ENCODE assay signal across 29 mouse cellular contexts in the genomic region with DNA sequence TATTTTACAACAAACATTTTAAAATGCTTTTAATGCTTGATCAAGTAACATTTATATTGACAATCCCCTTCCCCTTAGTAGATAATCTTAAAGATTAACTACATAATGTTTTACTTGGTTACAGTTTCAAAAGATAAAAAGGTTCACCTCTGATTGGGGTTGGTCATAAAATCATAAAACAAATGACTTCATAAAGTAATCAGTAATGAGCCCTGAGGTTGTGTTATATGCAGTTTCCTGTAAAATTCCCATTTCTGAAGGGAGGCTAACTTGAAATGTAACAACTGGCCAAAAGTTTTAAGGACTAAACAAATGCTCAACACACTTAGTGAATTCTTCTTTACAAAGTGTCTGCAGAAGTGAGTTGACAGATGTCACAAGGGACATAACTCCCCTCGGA. TPM values are rescaled to one million over a fixed set of nuclear protein-coding genes. Genes with fewer than 3 reads are reported as not detected.
DNase-seq lines count a peak whose midpoint lies in the region; ATAC-seq and TF ChIP-seq lines count a peak whose summit lies in the region.
"Had no signal": no experiment of that assay in that cellular context is flagged by ENCODE, and none has a peak within 500 bp of the region (broad histone marks: within the 10 kb centered on the region; RNA-seq: fewer than 3 reads in every experiment).

No protein-coding gene starts in this region.

- no peak overlapping the region for H3K4me3 ChIP-seq in kidney, embryonic 15.5 days (replicated peaks)
- H3K4me3 ChIP-seq in intestine, embryonic 14.5 days (ENCODE audit: low read depth, low read length) = peak overlapping the region; percentile 21; the same call in 1 of the 2 replicates
- peak overlapping the region; percentile 36 for H3K4me3 ChIP-seq in intestine, embryonic 15.5 days (replicated peaks)
- peak overlapping the region; percentile 43; the same call in 1 of the 2 replicates for H3K4me3 ChIP-seq in intestine, postnatal 0 days (ENCODE audit: low read depth, low read length)
- H3K4me3 ChIP-seq in gastrocnemius, adult 2 months = no peak overlapping the region
- H3K4me3 ChIP-seq: embryonic facial prominence, embryonic 10.5 days; embryonic facial prominence, embryonic 12.5 days; forebrain, embryonic 13.5 days; forebrain, embryonic 15.5 days had no signal

- no peak overlapping the region for H3K9ac ChIP-seq in kidney, embryonic 15.5 days
- H3K9ac ChIP-seq in intestine, embryonic 14.5 days (ENCODE audit: low read length) = no peak overlapping the region
- H3K9ac ChIP-seq in intestine, embryonic 15.5 days = no peak overlapping the region
- no peak overlapping the region for H3K9ac ChIP-seq in intestine, postnatal 0 days (ENCODE audit: low read depth, low read length)
- H3K9ac ChIP-seq: embryonic facial prominence, embryonic 12.5 days; forebrain, embryonic 13.5 days; forebrain, embryonic 15.5 days had no signal

- H3K4me1 ChIP-seq in kidney, embryonic 15.5 days = no peaks in the 10 kb centered on the region
- no peaks in the 10 kb centered on the region; the same call in 1 of the 2 replicates for H3K4me1 ChIP-seq in intestine, embryonic 14.5 days (replicated peaks; ENCODE audit: control insufficient read depth, insufficient read depth, low read length)
- H3K4me1 ChIP-seq in intestine, embryonic 15.5 days (replicated peaks) = no peaks in the 10 kb centered on the region
- no peaks in the 10 kb centered on the region; the same call in 1 of the 2 replicates for H3K4me1 ChIP-seq in intestine, postnatal 0 days (replicated peaks; ENCODE audit: control insufficient read depth, insufficient read depth, low read length)
- H3K4me1 ChIP-seq: embryonic facial prominence, embryonic 10.5 days; embryonic facial prominence, embryonic 12.5 days; forebrain, embryonic 13.5 days; forebrain, embryonic 15.5 days had no signal

- TF ChIP-seq CTCF in intestine, postnatal 0 days (IDR thresholded peaks at IDR 0.05; ENCODE audit: low read depth) = no peak
- no peak for TF ChIP-seq CTCF in gastrocnemius, adult 2 months (IDR thresholded peaks at IDR 0.05)

- 43% methylated on average over 1 of the region's 1 CpGs for WGBS in kidney, embryonic 15.5 days
- 42% methylated on average over 1 of the region's 1 CpGs for WGBS in intestine, embryonic 14.5 days
- WGBS in intestine, embryonic 15.5 days = 29% methylated on average over 1 of the region's 1 CpGs
- 23% methylated on average over 1 of the region's 1 CpGs for WGBS in intestine, postnatal 0 days

- peaks cover 13% of the 10 kb centered on the region for H3K36me3 ChIP-seq in kidney, embryonic 15.5 days
- peaks cover 14% of the 10 kb centered on the region; the same call in 1 of the 2 replicates for H3K36me3 ChIP-seq in intestine, embryonic 14.5 days (ENCODE audit: control insufficient read depth, insufficient read depth, low read length)
- H3K36me3 ChIP-seq in intestine, embryonic 15.5 days = no peaks in the 10 kb centered on the region
- peaks cover 5% of the 10 kb centered on the region; the same call in 1 of the 2 replicates for H3K36me3 ChIP-seq in intestine, postnatal 0 days (ENCODE audit: control insufficient read depth, insufficient read depth)

- no peaks in the 10 kb centered on the region for H3K9me3 ChIP-seq in kidney, embryonic 15.5 days (replicated peaks)
- no peaks in the 10 kb centered on the region for H3K9me3 ChIP-seq in intestine, embryonic 14.5 days (ENCODE audit: control insufficient read depth, low read length)
- H3K9me3 ChIP-seq in intestine, embryonic 15.5 days = no peaks in the 10 kb centered on the region
- H3K9me3 ChIP-seq in intestine, postnatal 0 days (ENCODE audit: control insufficient read depth) = no peaks in the 10 kb centered on the region
- H3K9me3 ChIP-seq: embryonic facial prominence, embryonic 10.5 days; embryonic facial prominence, embryonic 12.5 days; forebrain, embryonic 13.5 days; forebrain, embryonic 15.5 days had no signal

- intact Hi-C loops in gastrocnemius, adult 2 months (cut with DNase I) = no loop called here

- no peaks in the 10 kb centered on the region for H3K27me3 ChIP-seq in kidney, embryonic 15.5 days
- no peaks in the 10 kb centered on the region for H3K27me3 ChIP-seq in intestine, embryonic 14.5 days (replicated peaks; ENCODE audit: control insufficient read depth, insufficient read depth, low read length)
- no peaks in the 10 kb centered on the region for H3K27me3 ChIP-seq in intestine, embryonic 15.5 days (replicated peaks)
- H3K27me3 ChIP-seq in intestine, postnatal 0 days (replicated peaks; ENCODE audit: control insufficient read depth, insufficient read depth, low read length) = no peaks in the 10 kb centered on the region
- H3K27me3 ChIP-seq: embryonic facial prominence, embryonic 12.5 days; forebrain, embryonic 13.5 days; forebrain, embryonic 15.5 days; Patski had no signal

- DNase-seq in kidney, postnatal 36 days = no peak
- DNase-seq in intestine, embryonic 14.5 days (ENCODE audit: low spot score) = no peak
- DNase-seq in frontal cortex, postnatal 36 days (ENCODE audit: low spot score in 2 of 2) = no peak
- no peak for DNase-seq in urinary bladder, postnatal 36 days (ENCODE audit: low spot score in 2 of 2)
- no peak for DNase-seq in gastrocnemius, adult 2 months
- DNase-seq: adrenal gland, adult 8-10 months; adrenal gland, postnatal 14 days; adrenal gland, postnatal 36 days; cerebellum, adult 11-12 months; cerebellum, adult 2 months; cerebellum, adult 9-10 months; cerebellum, postnatal 10 days; cerebellum, postnatal 25 days had no signal

- no peak overlapping the region for H3K4me2 ChIP-seq in kidney, embryonic 15.5 days
- peak overlapping the region; percentile 5; the same call in 1 of the 2 replicates for H3K4me2 ChIP-seq in intestine, embryonic 14.5 days (ENCODE audit: low read length)
- H3K4me2 ChIP-seq in intestine, embryonic 15.5 days (replicated peaks) = 0 out of 2 replicates have a peak overlapping the region, but pooled peaks have one; percentile 26
- peak overlapping the region; percentile 62 for H3K4me2 ChIP-seq in intestine, postnatal 0 days (replicated peaks; ENCODE audit: low read depth)
- H3K4me2 ChIP-seq: embryonic facial prominence, embryonic 12.5 days; forebrain, embryonic 13.5 days; forebrain, embryonic 15.5 days had no signal

- ATAC-seq in kidney, embryonic 15.5 days (replicated peaks; ENCODE audit: low FRiP score) = no peak
- no peak; the same call in 1 of the 2 replicates for ATAC-seq in intestine, embryonic 14.5 days (replicated peaks; ENCODE audit: low FRiP score, low TSS enrichment, low read depth)
- ATAC-seq in intestine, embryonic 15.5 days = peak; percentile 65
- ATAC-seq in intestine, postnatal 0 days = peak; percentile 68
- ATAC-seq: activated CD4-positive, CD25-positive, alpha-beta regulatory T cell, adult 4 months; forebrain, embryonic 13.5 days; forebrain, embryonic 15.5 days; Patski had no signal

- H3K27ac ChIP-seq in kidney, embryonic 15.5 days = peak overlapping the region; percentile 71
- H3K27ac ChIP-seq in intestine, embryonic 14.5 days (ENCODE audit: low read depth) = no peak overlapping the region
- H3K27ac ChIP-seq in intestine, embryonic 15.5 days = no peak overlapping the region
- peak overlapping the region; percentile 91 for H3K27ac ChIP-seq in intestine, postnatal 0 days (ENCODE audit: low read depth, low read length)
- no peak overlapping the region for H3K27ac ChIP-seq in gastrocnemius, adult 2 months
- H3K27ac ChIP-seq: embryonic facial prominence, embryonic 10.5 days; embryonic facial prominence, embryonic 12.5 days; forebrain, embryonic 13.5 days; forebrain, embryonic 15.5 days had no signal

RNA-seq across cellular contexts. Expression of a gene that starts 2.0 kb away (rescaled TPM):
- 1.7 and 2.7 TPM in 2 replicates for polyA plus RNA-seq in kidney, embryonic 15.5 days (2015; fragmentation: Nextera tagmentation; extraction: Ambion mirVana)
- polyA plus RNA-seq in intestine, embryonic 14.5 days (2014; fragmentation: Nextera tagmentation; extraction: Ambion mirVana) = 86.0 and 95.7 TPM in 2 replicates
- 141 and 153 TPM in 2 replicates for polyA plus RNA-seq in intestine, embryonic 15.5 days (2015; fragmentation: Nextera tagmentation; extraction: Ambion mirVana)
- 760 and 763 TPM in 2 replicates for polyA plus RNA-seq in intestine, postnatal 0 days (2015; fragmentation: Nextera tagmentation; extraction: Ambion mirVana)
- not detected for total RNA-seq in gastrocnemius, adult 2 months (2021)
- total RNA-seq: adrenal gland, adult 18-20 months; adrenal gland, adult 8-10 months; adrenal gland, postnatal 14 days; adrenal gland, postnatal 36 days; ES-E14; MEL had no signal
- polyA plus RNA-seq: C2C12; cerebellum, adult 2 months; cortical plate, adult 2 months; embryonic facial prominence, embryonic 12.5 days; forebrain, embryonic 15.5 days had no signal

RNA-seq across cellular contexts. Expression of a gene that starts 4.8 kb away (rescaled TPM):
- not detected in 2 replicates for polyA plus RNA-seq in kidney, embryonic 15.5 days (2015; fragmentation: Nextera tagmentation; extraction: Ambion mirVana)
- polyA plus RNA-seq in intestine, embryonic 14.5 days (2014; fragmentation: Nextera tagmentation; extraction: Ambion mirVana) = not detected in 2 replicates
- not detected in 2 replicates for polyA plus RNA-seq in intestine, embryonic 15.5 days (2015; fragmentation: Nextera tagmentation; extraction: Ambion mirVana)
- polyA plus RNA-seq in intestine, postnatal 0 days (2015; fragmentation: Nextera tagmentation; extraction: Ambion mirVana) = not detected in 2 replicates
- total RNA-seq in gastrocnemius, adult 2 months (2021) = not detected
- total RNA-seq: adrenal gland, adult 18-20 months; adrenal gland, adult 8-10 months; adrenal gland, postnatal 14 days; adrenal gland, postnatal 36 days; ES-E14; MEL had no signal
- polyA plus RNA-seq: activated CD4-positive, CD25-positive, alpha-beta regulatory T cell, adult 4 months; C2C12; cerebellum, adult 2 months; cortical plate, adult 2 months; embryonic facial prominence, embryonic 10.5 days; embryonic facial prominence, embryonic 12.5 days; embryonic facial prominence, embryonic 14.5 days; forebrain, embryonic 11.5 days; forebrain, embryonic 13.5 days; forebrain, embryonic 15.5 days; Patski had no signal

RNA-seq across cellular contexts. Expression of a gene that starts 41.5 kb away (rescaled TPM):
- polyA plus RNA-seq in kidney, embryonic 15.5 days (2015; fragmentation: Nextera tagmentation; extraction: Ambion mirVana) = 217 and 235 TPM in 2 replicates
- 199 and 220 TPM in 2 replicates for polyA plus RNA-seq in intestine, embryonic 14.5 days (2014; fragmentation: Nextera tagmentation; extraction: Ambion mirVana)
- polyA plus RNA-seq in intestine, embryonic 15.5 days (2015; fragmentation: Nextera tagmentation; extraction: Ambion mirVana) = 157 and 188 TPM in 2 replicates
- polyA plus RNA-seq in intestine, postnatal 0 days (2015; fragmentation: Nextera tagmentation; extraction: Ambion mirVana) = 132 and 136 TPM in 2 replicates
- total RNA-seq in gastrocnemius, adult 2 months (2021) = 100 to 1,000 TPM; 138 to 144 TPM

Comparison
In these comparisons a context has a peak if more than half of its experiments do, and no peak if none do; other contexts are left out.
1. ATAC-seq: peak in intestine, embryonic 15.5 days (single experiment) and intestine, postnatal 0 days (single experiment); none in kidney, embryonic 15.5 days (single experiment) and intestine, embryonic 14.5 days (single experiment).
2. H3K27ac ChIP-seq: peak in kidney, embryonic 15.5 days (single experiment) and intestine, postnatal 0 days (single experiment); none in intestine, embryonic 14.5 days (single experiment), intestine, embryonic 15.5 days (single experiment) and gastrocnemius, adult 2 months (single experiment).
3. H3K4me3 ChIP-seq: peak in intestine, embryonic 14.5 days (single experiment), intestine, embryonic 15.5 days (single experiment) and intestine, postnatal 0 days (single experiment); none in kidney, embryonic 15.5 days (single experiment) and gastrocnemius, adult 2 months (single experiment).
4. RNA of a gene that starts 2.0 kb away (polyA plus RNA-seq): 760 to 763 TPM in intestine, postnatal 0 days, 141 to 153 TPM in intestine, embryonic 15.5 days and 86.0 to 95.7 TPM in intestine, embryonic 14.5 days; 1.7 to 2.7 TPM in kidney, embryonic 15.5 days; every median in the first group is over 10 times any median in the second.